ENCODE assay signal across 10 mouse cellular contexts in the genomic region with DNA sequence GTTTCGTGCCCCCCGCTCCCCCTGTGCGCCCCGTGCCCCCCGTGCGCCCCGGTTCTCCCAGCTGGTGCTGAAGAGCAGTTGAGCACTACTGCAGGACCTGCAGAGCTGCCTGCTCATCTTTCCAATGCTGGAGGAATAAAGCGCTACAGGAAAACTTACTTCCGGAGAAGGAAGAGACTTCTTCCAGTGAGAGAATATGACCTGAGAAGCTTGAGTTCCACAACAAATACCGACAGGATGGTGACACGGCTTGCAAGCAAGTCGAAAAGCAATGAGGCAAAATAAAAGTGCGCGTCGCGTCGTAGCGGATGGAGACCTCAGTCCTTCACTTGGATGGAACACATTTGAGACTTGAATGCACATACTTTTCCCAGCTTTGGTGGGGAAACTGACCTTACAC. TPM values are rescaled to one million over a fixed set of nuclear protein-coding genes. Genes with fewer than 3 reads are reported as not detected.
A peak's percentile ranks its signal among the peaks of the same experiment; 100 is the strongest.
DNase-seq lines count a peak whose midpoint lies in the region; ATAC-seq and TF ChIP-seq lines count a peak whose summit lies in the region.
"Had no signal": no experiment of that assay in that cellular context is flagged by ENCODE, and none has a peak within 500 bp of the region (broad histone marks: within the 10 kb centered on the region; RNA-seq: fewer than 3 reads in every experiment).

No protein-coding gene starts in this region.

- H3K4me2 ChIP-seq in lung, embryonic 15.5 days = peak overlapping the region; percentile 29
- peak overlapping the region; percentile 52 for H3K4me2 ChIP-seq in limb, embryonic 13.5 days (replicated peaks)

- peaks cover 17% of the 10 kb centered on the region for H3K27me3 ChIP-seq in lung, embryonic 15.5 days
- peaks cover 44% of the 10 kb centered on the region for H3K27me3 ChIP-seq in forebrain, embryonic 10.5 days (ENCODE audit: poor library complexity, severe bottlenecking)
- peaks cover 33% of the 10 kb centered on the region for H3K27me3 ChIP-seq in limb, embryonic 13.5 days
- no peaks in the 10 kb centered on the region for H3K27me3 ChIP-seq in thymus, adult 2 months (ENCODE audit: control insufficient read depth, insufficient read depth, low read length)

- no peaks in the 10 kb centered on the region for H3K4me1 ChIP-seq in lung, embryonic 15.5 days
- H3K4me1 ChIP-seq in forebrain, embryonic 10.5 days = peaks cover 8% of the 10 kb centered on the region
- no peaks in the 10 kb centered on the region for H3K4me1 ChIP-seq in limb, embryonic 13.5 days
- no peaks in the 10 kb centered on the region for H3K4me1 ChIP-seq in thymus, adult 2 months (replicated peaks; ENCODE audit: control insufficient read depth, insufficient read depth, low read length)

- no peak overlapping the region for H3K4me3 ChIP-seq in lung, embryonic 15.5 days
- peak overlapping the region; percentile 49 for H3K4me3 ChIP-seq in forebrain, embryonic 10.5 days
- H3K4me3 ChIP-seq in limb, embryonic 13.5 days = peak overlapping the region; percentile 27
- no peak overlapping the region for H3K4me3 ChIP-seq in thymus, adult 2 months (ENCODE audit: control insufficient read depth, insufficient read depth, low read length)

- no peak for ATAC-seq in lung, embryonic 15.5 days (ENCODE audit: borderline replicate concordance, extremely low read depth, low FRiP score, low TSS enrichment)
- ATAC-seq in limb, embryonic 13.5 days (ENCODE audit: low FRiP score, low read depth) = no peak
- no peak for ATAC-seq in CD4-positive, CD25-positive, alpha-beta regulatory T cell, adult 4 months
- ATAC-seq: Patski had no signal

- no peak for TF ChIP-seq CTCF in thymus, adult 2 months (IDR thresholded peaks at IDR 0.05; ENCODE audit: borderline replicate concordance, control insufficient read depth, extremely low read depth, insufficient read depth, low read length, poor library complexity)

- no peak for DNase-seq in lung, postnatal 36 days
- no peak for DNase-seq in forebrain, embryonic 10.5 days (ENCODE audit: extremely low spot score, low spot score)
- DNase-seq in thymus, adult 2 months = no peak
- DNase-seq in cerebellum, postnatal 10 days = no peak
- DNase-seq: cerebellum, adult 11-12 months; spleen, adult 18-20 months had no signal

- no peak for TF ChIP-seq POLR2A in thymus, adult 2 months (IDR thresholded peaks at IDR 0.05; ENCODE audit: control insufficient read depth, extremely low read depth, insufficient read depth, low read length, poor library complexity)

- no peak overlapping the region for H3K9ac ChIP-seq in lung, embryonic 15.5 days
- H3K9ac ChIP-seq in limb, embryonic 13.5 days = no peak overlapping the region

- H3K36me3 ChIP-seq in lung, embryonic 15.5 days = no peaks in the 10 kb centered on the region
- H3K36me3 ChIP-seq in forebrain, embryonic 10.5 days (replicated peaks) = peaks cover 52% of the 10 kb centered on the region
- H3K36me3 ChIP-seq in limb, embryonic 13.5 days = peaks cover 31% of the 10 kb centered on the region
- no peaks in the 10 kb centered on the region for H3K36me3 ChIP-seq in thymus, adult 2 months (ENCODE audit: control insufficient read depth, insufficient read depth, low read length)

- whole genome bisulfite sequencing in lung, embryonic 15.5 days = 32% methylated on average over 18 of the region's 18 CpGs
- WGBS in forebrain, embryonic 10.5 days = 39% methylated on average over 18 of the region's 18 CpGs
- 37% methylated on average over 18 of the region's 18 CpGs for WGBS in limb, embryonic 13.5 days
- 47% methylated on average over 18 of the region's 18 CpGs for WGBS in thymus, adult 2 months

- H3K9me3 ChIP-seq in lung, embryonic 15.5 days = no peaks in the 10 kb centered on the region
- H3K9me3 ChIP-seq in forebrain, embryonic 10.5 days = no peaks in the 10 kb centered on the region
- peaks cover 3% of the 10 kb centered on the region; the same call in 1 of the 2 replicates for H3K9me3 ChIP-seq in limb, embryonic 13.5 days

- no peak overlapping the region for H3K27ac ChIP-seq in lung, embryonic 15.5 days
- no peak overlapping the region for H3K27ac ChIP-seq in forebrain, embryonic 10.5 days
- no peak overlapping the region for H3K27ac ChIP-seq in limb, embryonic 13.5 days
- no peak overlapping the region for H3K27ac ChIP-seq in thymus, adult 2 months (ENCODE audit: control insufficient read depth, insufficient read depth, low read length)

RNA-seq across cellular contexts. Expression of a gene that starts 36.6 kb away (rescaled TPM):
- polyA plus RNA-seq in lung, embryonic 15.5 days (2015; fragmentation: Nextera tagmentation; extraction: Ambion mirVana) = 5.0 and 7.9 TPM in 2 replicates
- 21.6 and 25.1 TPM in 2 replicates for polyA plus RNA-seq in forebrain, embryonic 10.5 days (2016; fragmentation: Nextera tagmentation; extraction: Ambion mirVana)
- polyA plus RNA-seq in limb, embryonic 13.5 days (2015; fragmentation: Nextera tagmentation; extraction: Ambion mirVana) = 14.9 and 16.3 TPM in 2 replicates
- 0.03 and 0.04 TPM in 2 replicates for polyA plus RNA-seq in thymus, adult 2 months (2012; rRNA removed)
- not detected for polyA plus RNA-seq in CD4-positive, CD25-positive, alpha-beta regulatory T cell, adult 4 months (2017; shearing (Covaris generic))
- polyA plus RNA-seq: Patski had no signal

Comparison
In these comparisons a context has a peak if more than half of its experiments do, and no peak if none do; other contexts are left out.
1. H3K4me3 ChIP-seq: peak in forebrain, embryonic 10.5 days (single experiment) and limb, embryonic 13.5 days (single experiment); none in lung, embryonic 15.5 days (single experiment) and thymus, adult 2 months (single experiment).